Mouse (Mus musculus) frontal cortex, adult 2 months (tissue): ENCODE results near the gene Zmynd10. TPM values are rescaled to one million over a fixed set of nuclear protein-coding genes. Genes with fewer than 3 reads are reported as not detected.
"Not testable (repeated sequence)": the region's sequence is repeated elsewhere in the genome, so short reads cannot be mapped to it uniquely, and the experiment has no call there.

Source experiments
- DNase-seq, 2 experiments: peaks; one replicate each; pipeline ENCODE4 v3.0.0; 2022; ENCODE audit warnings: low spot score in 1 of 2; ENCODE audit errors: extremely low spot score in 1 of 2
- polyA plus RNA-seq: library from polyadenylated mRNA; depleted of rRNA; stranded (reverse); fragments of >200 nt; gene quantifications from 2 replicates; pipeline ENCODE4 v1.2.3, GENCODE M21; 2012

Gene Zmynd10
- polyA plus RNA-seq, 1 experiment = 7.8 TPM

DNA sequence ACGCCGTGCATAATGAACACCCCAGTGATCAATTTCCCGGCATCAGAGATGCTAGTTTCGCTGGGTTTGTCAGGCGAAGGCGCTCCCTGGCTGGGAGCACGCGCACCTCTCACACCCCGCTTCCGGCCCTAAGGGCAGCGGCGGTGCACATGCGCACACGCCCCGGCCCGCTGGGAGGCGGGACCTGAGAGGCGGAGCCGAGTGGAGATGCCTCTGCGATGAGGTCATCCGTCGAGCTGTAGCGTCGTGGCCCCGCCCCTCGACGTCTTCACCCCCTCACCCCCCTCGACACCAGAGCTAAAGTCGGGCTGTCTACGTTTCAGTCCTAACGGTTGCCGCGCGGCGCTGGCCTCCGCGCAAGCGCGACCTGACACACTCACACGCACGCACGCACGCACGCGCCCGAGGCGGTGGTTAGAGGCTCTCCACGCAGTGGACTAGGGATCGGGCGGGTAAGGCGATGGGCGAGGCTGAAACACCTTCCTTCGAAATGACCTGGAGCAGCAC, 7.3 kb downstream of the Zmynd10 start:
- DNase-seq = peak; percentile 88 to 94

DNA sequence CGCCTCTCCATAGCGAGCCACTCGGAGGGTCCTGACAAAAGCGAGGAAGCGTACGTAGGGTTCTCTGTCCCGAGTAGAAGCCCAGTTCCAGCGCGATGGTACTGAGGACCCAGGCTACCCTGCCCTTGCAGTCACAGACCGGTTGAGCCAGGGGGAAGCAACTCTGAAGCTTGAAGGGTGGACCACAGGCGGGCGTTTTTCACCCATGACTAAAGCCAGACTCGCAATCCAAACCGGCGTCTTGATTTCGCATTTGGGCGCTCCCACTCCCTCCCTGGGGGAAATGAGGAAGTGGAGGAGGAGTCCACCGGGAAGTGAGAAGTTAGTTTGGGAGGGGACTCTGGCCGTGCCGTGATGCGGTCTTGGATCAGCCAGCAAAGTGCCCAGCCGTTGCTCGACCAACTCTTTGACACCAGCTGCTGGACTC, 7.9 kb downstream of the Zmynd10 start:
- peak in 1 of 2 experiments; percentile 40 for DNase-seq

DNA sequence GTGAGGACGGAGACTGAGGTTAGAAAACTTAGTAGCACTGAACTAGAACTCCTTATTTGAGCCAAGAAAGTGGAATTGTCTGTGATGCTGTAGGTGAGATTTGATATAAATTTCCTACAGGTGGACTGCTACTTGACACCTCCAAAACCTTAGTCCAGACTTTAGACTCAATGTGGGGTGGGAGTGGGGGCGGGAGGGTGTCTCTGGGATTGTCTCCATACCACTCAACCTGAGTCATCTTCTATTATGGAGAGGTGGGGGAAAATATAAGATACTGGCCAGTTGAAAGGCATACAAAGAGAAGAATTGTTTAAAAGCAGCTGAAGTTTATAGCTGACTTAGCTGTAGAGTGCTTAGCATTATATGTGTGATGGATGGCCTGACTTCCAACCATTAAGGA, 8.6 kb downstream of the Zmynd10 start:
- DNase-seq = no peak

GRCm38 (mm10) chr9:107556346-107556745, 9.2 kb downstream of the Zmynd10 start:
- no peak for DNase-seq

GRCm38 (mm10) chr9:107563029-107563581, 16.0 kb downstream of the Zmynd10 start, which contains the start of gene Tusc2:
Gene Tusc2, plus strand, starts transcription at chr9:107563255.
- DNase-seq = peak; percentile 96 to 97

DNA sequence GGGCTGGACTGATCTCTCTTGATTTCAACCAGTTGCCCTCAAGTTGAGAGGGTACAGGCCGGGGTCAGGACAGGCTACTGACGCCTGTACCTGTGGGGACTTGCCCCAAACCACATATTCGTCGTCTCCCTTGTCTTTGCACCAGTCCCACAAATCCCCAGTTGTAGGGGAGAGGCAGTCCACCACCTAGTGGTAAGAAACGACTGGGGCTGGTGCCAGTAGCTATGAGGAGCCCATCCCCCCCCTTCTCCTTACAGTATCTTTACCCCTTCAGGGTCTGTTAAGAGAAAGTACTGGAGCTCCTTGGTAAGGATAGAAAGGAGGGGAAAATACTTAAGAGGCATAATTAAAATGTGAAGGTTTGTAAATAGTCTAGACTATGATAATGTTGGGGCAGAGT, 18.5 kb downstream of the Zmynd10 start:
- DNase-seq = not testable (repeated sequence)

GRCm38 (mm10) chr9:107566041-107566709, 19.1 kb downstream of the Zmynd10 start:
- peak in 1 of 2 experiments; percentile 83 for DNase-seq

DNA sequence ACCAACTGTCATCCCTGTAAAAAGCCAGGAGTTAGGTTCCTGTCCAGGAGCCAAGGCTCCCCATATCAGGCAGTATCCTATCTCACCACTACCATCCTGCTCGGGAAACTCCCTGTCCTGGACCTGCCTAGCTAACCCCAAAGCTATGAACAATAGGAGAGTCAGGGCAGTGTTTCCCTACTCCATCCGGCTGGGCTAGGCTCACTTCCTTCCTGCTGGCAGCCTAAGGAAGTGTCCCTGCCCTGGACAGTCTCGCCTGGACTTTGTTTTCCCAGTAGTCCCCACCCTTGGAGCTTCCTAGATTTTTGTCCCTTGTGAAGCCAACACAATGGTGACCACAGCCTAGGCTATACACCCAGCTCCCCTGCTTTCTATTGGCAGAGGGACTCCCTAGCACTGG, 19.8 kb downstream of the Zmynd10 start:
- DNase-seq = no peak

- no peak for DNase-seq
Measured at GRCm38 (mm10) chr9:107567702-107568319, 20.7 kb downstream of the Zmynd10 start, which contains the start of gene Hyal2. Gene Hyal2, plus strand, starts transcription at chr9:107567945.

DNA sequence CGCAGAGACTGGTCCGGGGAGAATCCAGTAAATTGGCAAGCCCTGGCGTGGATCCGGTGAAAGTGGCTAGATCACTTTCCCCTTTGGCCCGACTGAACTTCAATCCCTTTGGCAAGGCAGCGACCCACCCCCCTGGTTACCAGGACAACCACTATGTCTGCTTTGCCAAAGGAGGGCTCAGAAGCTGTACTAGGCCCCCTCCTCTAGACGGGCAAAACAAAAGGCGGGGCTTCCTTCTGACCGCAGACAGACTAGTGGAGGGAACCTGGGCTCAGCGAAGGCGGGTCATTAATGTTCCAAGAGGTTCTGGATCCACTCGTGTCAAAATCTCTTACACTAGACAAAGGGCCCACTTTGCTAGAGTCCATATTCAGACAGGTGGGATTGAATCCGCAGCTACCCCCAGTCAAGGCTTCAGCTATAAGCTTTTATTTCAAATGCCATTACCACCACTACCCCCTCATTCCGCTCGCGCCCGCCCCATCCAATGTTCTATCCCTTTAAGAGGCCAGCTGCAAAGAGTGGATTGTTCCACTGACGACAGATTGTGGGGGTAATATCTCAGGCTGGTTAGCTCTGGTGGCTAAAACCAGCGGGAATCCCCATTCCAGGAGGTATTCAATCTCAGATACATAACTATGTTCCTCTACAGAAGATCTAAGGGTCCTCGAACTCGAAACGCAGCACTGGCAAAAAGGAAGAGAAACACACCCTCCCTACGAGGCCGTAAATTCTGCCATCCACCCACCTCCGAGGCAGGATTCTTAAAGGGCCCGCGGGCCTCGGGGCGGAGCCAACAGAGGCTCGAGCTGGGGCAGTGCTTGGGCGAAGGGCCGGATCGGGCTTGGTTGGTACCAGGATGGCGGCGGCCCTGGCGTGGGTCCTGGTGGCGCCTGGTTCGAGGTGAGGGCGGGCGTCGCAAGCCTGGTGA, 21.5 kb downstream of the Zmynd10 start:
- peak in 1 of 2 experiments; percentile 81 for DNase-seq

DNA sequence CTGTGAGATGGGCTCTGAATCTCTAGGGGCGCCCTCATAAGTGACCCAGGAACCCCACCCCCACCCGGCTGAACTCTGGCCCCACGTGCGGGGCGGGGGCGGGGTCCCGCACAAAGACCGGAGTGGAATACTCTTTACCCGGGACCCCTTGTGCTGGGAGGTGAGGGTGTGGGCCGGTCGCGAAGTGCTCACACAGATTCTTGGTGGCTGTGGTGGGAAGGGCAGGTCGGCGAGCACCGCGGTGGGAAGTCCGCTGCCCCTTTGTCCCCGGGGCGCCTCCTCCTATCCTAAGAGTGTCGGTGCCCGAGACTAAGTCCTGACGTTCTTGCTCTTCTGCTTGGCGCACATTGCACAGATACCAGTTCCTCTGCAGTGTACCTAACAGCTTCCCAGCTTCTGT, 22.2 kb downstream of the Zmynd10 start:
- DNase-seq = no peak

GRCm38 (mm10) chr9:107570016-107570415, 22.9 kb downstream of the Zmynd10 start:
- no peak for DNase-seq

GRCm38 (mm10) chr9:107570845-107571244, 23.7 kb downstream of the Zmynd10 start:
- DNase-seq = no peak

- no peak for DNase-seq
Measured at GRCm38 (mm10) chr9:107571534-107572326, 24.6 kb downstream of the Zmynd10 start.

DNA sequence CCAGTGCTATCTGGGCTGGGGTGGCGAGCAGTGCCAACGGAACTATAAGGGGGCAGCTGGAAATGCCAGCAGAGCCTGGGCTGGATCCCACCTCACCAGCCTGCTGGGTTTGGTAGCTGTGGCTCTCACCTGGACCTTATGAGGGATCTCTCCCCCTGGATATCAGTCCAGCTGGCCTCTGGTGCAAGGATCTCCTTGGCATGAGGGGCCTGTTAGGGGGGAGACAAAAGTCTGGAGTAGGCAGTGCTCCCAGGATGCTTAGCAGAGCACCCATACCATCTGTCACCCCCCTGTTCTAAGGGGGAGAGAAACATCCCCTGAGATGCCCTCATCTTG, 25.2 kb downstream of the Zmynd10 start:
- DNase-seq = no peak

GRCm38 (mm10) chr9:107573774-107574173, 26.7 kb downstream of the Zmynd10 start:
- not testable (repeated sequence) for DNase-seq

DNA sequence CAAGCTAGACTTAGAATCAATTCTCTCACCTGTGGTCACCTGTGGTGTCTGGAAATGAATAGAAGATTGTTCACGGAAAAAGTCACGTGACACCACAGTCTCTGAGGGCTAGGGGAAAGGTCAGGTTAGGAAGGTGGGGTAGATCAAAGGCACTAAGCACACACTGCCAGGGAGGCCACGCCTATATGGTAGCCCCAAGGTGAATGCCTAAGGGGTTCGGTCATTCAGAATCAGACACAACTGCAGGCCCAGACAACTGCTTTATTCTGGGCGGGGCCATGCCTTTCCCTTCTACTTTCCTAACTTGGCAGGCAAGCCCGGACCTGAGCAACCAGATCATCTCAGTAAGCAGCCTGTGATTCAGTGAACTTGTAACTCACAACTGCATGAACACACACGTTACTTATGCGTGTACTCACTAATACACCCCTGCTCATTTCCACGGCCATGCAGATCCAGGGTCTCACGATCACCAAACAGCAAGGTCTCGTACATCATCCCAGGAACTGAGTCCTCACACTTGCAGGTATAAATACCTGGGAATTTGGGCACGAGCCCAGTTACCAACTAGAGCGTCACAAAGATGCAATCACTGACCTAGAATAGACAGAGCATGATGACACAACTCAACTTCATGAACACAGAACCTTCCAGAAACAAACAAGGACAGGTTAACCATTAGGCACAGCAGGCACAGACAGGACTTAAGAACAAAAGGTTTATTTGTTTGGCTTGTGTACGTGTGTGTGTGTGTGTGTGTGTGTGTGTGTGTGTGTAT, 28.7 kb downstream of the Zmynd10 start:
- DNase-seq = no peak

GRCm38 (mm10) chr9:107576357-107577107, 29.4 kb downstream of the Zmynd10 start, which contains the start of gene Hyal1:
Gene Hyal1, plus strand, starts transcription at chr9:107576927.
- DNase-seq = peak in 1 of 2 experiments; percentile 44
